Mouse (Mus musculus) spleen, embryonic (tissue): ENCODE results near the gene Sema4d.

Experiments used
- CTCF ChIA-PET: fragments of 350-600 bp; sonication (Branson Sonifier 250); formaldehyde crosslinking; loops from one replicate; lab custom pipeline; 2022; lab: Charles Lee

Sema4d gene

GRCm38 (mm10) chr13:51815865-51816504, 22.4 kb upstream of the Sema4d start:
- CTCF ChIA-PET = interaction anchor here (0.6 to 1.3 kb wide), 5 partner anchors 23 to 468 kb away, joined by 3 to 4 read pairs (median 4); no protein-coding TSS in a partner anchor

GRCm38 (mm10) chr13:51814646-51815045, 21.1 kb upstream of the Sema4d start:
- CTCF ChIA-PET = interaction anchor here (0.7 to 0.8 kb wide), 2 partner anchors 85 to 606 kb away, joined by 7 to 11 read pairs; no protein-coding TSS in a partner anchor

GRCm38 (mm10) chr13:51813621-51814615, 20.4 kb upstream of the Sema4d start:
- CTCF ChIA-PET = interaction anchor here (0.5 to 1.3 kb wide), 4 partner anchors 11 to 101 kb away, joined by 3 to 11 read pairs (median 4); no protein-coding TSS in a partner anchor

- CTCF ChIA-PET = no interaction called here
These were observed 14.6 kb upstream of the Sema4d start for GRCm38 (mm10) chr13:51808141-51808540.

GRCm38 (mm10) chr13:51806220-51806619, 12.7 kb upstream of the Sema4d start:
- CTCF ChIA-PET = no interaction called here

- CTCF ChIA-PET = no interaction called here
These were observed 12.1 kb upstream of the Sema4d start for GRCm38 (mm10) chr13:51805634-51806033.

GRCm38 (mm10) chr13:51800921-51801320, 7.4 kb upstream of the Sema4d start:
- CTCF ChIA-PET = no interaction called here

- CTCF ChIA-PET = no interaction called here
These were observed 6.4 kb upstream of the Sema4d start for GRCm38 (mm10) chr13:51799735-51800522.

- CTCF ChIA-PET = interaction anchor here (0.7 kb wide), 1 partner anchor 15 kb away, joined by 3 read pairs; no protein-coding TSS in a partner anchor
These were observed 4.6 kb upstream of the Sema4d start for GRCm38 (mm10) chr13:51797899-51798746.

- CTCF ChIA-PET = no interaction called here
These were observed 401 bp upstream of the Sema4d start for GRCm38 (mm10) chr13:51793948-51794347.

- CTCF ChIA-PET = interaction anchor here (0.6 to 1.1 kb wide), 2 partner anchors 23 to 31 kb away, joined by 3 to 4 read pairs; no protein-coding TSS in a partner anchor
These were observed 670 bp downstream of the Sema4d start for GRCm38 (mm10) chr13:51792729-51793424.

- CTCF ChIA-PET = interaction anchor here (1.1 kb wide), 1 partner anchor 32 kb away, joined by 3 read pairs; no protein-coding TSS in a partner anchor
These were observed 1.4 kb downstream of the Sema4d start for GRCm38 (mm10) chr13:51792135-51792573.

GRCm38 (mm10) chr13:51791604-51792003, 1.9 kb downstream of the Sema4d start:
- CTCF ChIA-PET = no interaction called here

- CTCF ChIA-PET = interaction anchor here (0.6 kb wide), 1 partner anchor 45 kb away, joined by 4 read pairs; no protein-coding TSS in a partner anchor
These were observed 2.8 kb downstream of the Sema4d start for GRCm38 (mm10) chr13:51790793-51791192.

- CTCF ChIA-PET = interaction anchor here (0.7 kb wide), 1 partner anchor 121 kb away, joined by 5 read pairs; no protein-coding TSS in a partner anchor
These were observed 5.7 kb downstream of the Sema4d start for GRCm38 (mm10) chr13:51787858-51788257.

GRCm38 (mm10) chr13:51786616-51787015, 6.9 kb downstream of the Sema4d start:
- CTCF ChIA-PET = no interaction called here

- CTCF ChIA-PET = interaction anchor here (1.1 kb wide), 1 partner anchor 12 kb away, joined by 3 read pairs; no protein-coding TSS in a partner anchor
These were observed 9.1 kb downstream of the Sema4d start for GRCm38 (mm10) chr13:51784476-51784875.

GRCm38 (mm10) chr13:51783857-51784256, 9.7 kb downstream of the Sema4d start:
- CTCF ChIA-PET = no interaction called here

GRCm38 (mm10) chr13:51780509-51781155, 12.9 kb downstream of the Sema4d start:
- CTCF ChIA-PET = no interaction called here
